Mouse (Mus musculus) liver, embryonic 18 days (tissue): ENCODE data around the gene Syt12. TPM values are rescaled to one million over a fixed set of nuclear protein-coding genes. Genes with fewer than 3 reads are reported as not detected.

Experiments used
- polyA plus RNA-seq: library from polyadenylated mRNA; depleted of rRNA; stranded (reverse); fragments of >200 nt; gene quantifications from 2 replicates; pipeline ENCODE4 v1.2.3, GENCODE M21; 2012; rRNA removed

Syt12 gene
- polyA plus RNA-seq: 0.09 and 0.16 TPM in 2 replicates

GRCm38 (mm10) chr19:4477345-4478189, at the start of gene Syt12:
Gene Syt12, minus strand, starts transcription at chr19:4477447.

GRCm38 (mm10) chr19:4509986-4510963, 33.0 kb upstream of the Syt12 start, which contains the start of gene Pcx:
Gene Pcx, plus strand, starts transcription at chr19:4510472.

GRCm38 (mm10) chr19:4498062-4498933, 21.1 kb upstream of the Syt12 start, which contains the start of gene 2010003K11Rik:
Gene 2010003K11Rik, minus strand, starts transcription at chr19:4498583.

DNA sequence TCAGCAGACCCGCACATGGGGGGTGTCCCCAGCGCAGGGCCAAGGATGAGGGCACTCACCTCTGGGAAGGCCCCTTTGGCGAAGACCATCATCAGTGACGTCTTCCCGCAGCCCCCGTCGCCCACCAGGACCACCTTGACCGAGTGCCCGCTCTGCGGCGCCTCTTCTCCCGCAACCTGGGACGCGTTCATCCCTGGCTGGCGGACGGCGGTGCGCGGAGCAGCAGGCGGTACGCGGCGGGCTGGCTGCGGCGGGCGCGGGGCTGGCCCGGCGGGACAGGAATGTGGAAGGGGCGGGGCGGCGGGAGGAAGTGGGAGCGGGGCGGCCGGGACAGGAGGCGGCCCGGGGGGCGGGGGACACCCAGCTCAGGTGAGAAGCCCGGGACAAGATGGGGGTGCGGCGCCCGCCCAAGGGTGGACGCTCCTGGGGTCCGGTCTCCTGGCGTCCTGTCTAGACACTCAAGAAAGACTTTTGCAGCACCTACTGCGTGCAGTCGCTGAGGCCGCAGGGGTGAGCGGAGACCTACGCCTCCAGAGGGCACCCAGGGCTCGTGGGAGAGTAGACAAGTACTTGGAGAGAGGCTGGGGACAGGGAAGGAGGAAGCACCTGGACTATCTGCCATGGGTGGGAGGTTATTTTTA, 38.0 kb downstream of the Syt12 start, which contains the start of gene Rhod:
Rhod (minus strand) TSS at position 272 of the 641 bp plus-strand sequence.

DNA sequence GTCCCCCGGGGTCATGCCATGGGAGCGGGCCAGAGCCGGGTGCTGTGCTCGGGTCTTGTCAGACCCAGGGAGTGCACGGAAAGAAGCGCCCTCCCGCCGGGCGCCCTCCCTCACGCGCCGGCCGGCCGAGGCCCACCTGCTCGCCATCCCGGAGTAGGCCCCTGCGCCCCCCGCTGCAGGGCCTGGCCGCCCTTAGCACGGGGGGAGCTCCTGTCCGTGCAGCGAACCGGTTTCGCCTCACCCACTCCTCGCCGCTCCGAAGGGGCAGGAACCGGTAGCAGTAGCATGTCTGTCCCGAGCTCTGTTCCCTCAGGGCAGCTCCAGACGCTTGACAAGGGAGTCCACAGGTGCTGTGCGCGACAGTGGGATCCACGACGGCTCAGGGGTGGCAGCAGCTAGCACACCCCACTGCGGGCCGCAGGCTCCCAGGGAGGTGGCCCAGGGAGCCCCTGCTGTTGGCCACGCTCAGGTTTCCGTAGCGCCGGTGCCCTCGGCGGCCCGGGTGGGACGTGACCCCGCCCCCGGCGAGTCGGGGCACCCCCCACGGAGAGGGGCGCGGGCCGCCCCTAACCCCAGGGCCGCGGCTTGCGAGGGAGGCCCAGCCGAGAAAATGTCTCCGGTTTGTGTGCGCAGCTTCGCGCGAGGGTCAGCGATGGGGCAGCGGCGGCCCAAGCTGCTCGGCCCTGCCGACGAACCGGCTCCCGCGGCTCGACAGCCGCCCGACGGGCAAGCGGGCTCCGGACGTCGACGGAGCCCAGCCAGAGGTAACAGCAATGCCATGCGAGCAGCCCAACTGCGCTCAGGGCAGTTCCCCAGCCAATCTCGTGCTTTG, 79.2 kb downstream of the Syt12 start, which contains the start of gene Kdm2a:
Kdm2a (minus strand) TSS at position 488 of the 832 bp plus-strand sequence.

Other genes starting within 250 kb of the Syt12 start
- gene Pold4, start 245.5 kb downstream of the Syt12 start, polyA plus RNA-seq: 34.3 and 34.5 TPM in 2 replicates
- 7.4 and 8.0 TPM in 2 replicates for gene Ssh3, start 208.3 kb downstream of the Syt12 start, polyA plus RNA-seq
- 2.0 and 2.2 TPM in 2 replicates for gene Ankrd13d, start 194.3 kb downstream of the Syt12 start, polyA plus RNA-seq
- 35.7 and 42.3 TPM in 2 replicates for gene Grk2, start 171.2 kb downstream of the Syt12 start, polyA plus RNA-seq
- 17.7 and 20.3 TPM in 2 replicates for gene Kdm2a, start 79.2 kb downstream of the Syt12 start, polyA plus RNA-seq
- gene Rhod, start 38.0 kb downstream of the Syt12 start, polyA plus RNA-seq: 7.2 and 8.4 TPM in 2 replicates
- 0.29 and 0.55 TPM in 2 replicates for gene 2010003K11Rik, start 21.1 kb upstream of the Syt12 start, polyA plus RNA-seq
- 136 and 143 TPM in 2 replicates for gene Pcx, start 33.0 kb upstream of the Syt12 start, polyA plus RNA-seq
- 1.1 and 1.2 TPM in 2 replicates for gene Lrfn4, start 138.2 kb upstream of the Syt12 start, polyA plus RNA-seq
- gene Rce1, start 148.2 kb upstream of the Syt12 start, polyA plus RNA-seq: 15.3 and 16.1 TPM in 2 replicates
- 0.01 and 0.07 TPM in 2 replicates for gene Gm960, start 221.2 kb upstream of the Syt12 start, polyA plus RNA-seq
- 0.30 and 0.31 TPM in 2 replicates for gene Sptbn2, start 233.7 kb upstream of the Syt12 start, polyA plus RNA-seq